Mouse (Mus musculus): ENCODE measurements around the gene Spryd4. TPM values are rescaled to one million over a fixed set of nuclear protein-coding genes. Genes with fewer than 3 reads are reported as not detected.
"Not testable (repeated sequence)": the region's sequence is repeated elsewhere in the genome, so short reads cannot be mapped to it uniquely, and the experiment has no call there.

The Spryd4 gene
- 0.73 TPM in 1 of 2 replicates, not detected in the other for polyA plus RNA-seq (2012; ENCODE audit: insufficient read depth, low replicate concordance)

DNA sequence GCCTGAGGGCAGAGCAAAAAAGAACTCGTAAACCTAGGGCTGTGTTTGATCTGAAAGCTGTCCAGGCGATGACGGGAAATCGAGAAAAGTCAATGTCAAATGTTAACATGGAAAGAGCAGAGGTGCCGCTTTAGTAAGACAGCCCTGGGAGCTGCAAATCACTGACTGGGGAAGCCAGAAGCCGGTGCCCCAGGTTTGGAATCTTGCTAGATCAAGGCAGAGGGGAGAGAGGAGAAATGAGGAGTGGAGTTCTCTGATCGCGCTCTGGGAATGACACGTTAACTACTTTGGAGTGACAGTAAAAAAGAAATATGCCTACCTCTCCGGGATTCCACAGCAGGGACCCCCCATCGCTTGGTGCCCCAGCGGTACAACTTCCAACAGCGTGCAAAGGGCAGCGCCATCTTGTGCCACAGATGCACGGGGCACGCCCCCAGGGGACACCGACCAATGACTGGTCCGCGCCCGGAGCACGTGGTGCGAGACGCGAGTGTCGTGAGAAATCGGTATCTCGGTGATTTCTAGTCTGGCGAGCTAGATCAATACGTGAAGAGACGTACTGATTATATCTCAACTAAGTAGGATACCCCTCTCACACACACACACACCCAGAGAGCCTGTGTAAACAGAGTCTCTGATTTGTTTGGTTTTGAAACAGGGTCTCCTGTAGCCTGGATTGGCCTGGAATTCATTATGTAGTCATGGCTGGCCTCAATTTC lies at the start of gene Spryd4:
Gene Spryd4 (minus strand): TSS at position 418 of the 719 bp plus-strand sequence.
- no peak for TF ChIP-seq FLI1 (IDR thresholded peaks at IDR 0.05; ENCODE audit: low read length)
- no peak for TF ChIP-seq GATA1 (IDR thresholded peaks at IDR 0.05; ENCODE audit: borderline replicate concordance, low read length)
- peak within 1 kb of the TSS; percentile 94 for H3K4me3 ChIP-seq (replicated peaks)

DNA sequence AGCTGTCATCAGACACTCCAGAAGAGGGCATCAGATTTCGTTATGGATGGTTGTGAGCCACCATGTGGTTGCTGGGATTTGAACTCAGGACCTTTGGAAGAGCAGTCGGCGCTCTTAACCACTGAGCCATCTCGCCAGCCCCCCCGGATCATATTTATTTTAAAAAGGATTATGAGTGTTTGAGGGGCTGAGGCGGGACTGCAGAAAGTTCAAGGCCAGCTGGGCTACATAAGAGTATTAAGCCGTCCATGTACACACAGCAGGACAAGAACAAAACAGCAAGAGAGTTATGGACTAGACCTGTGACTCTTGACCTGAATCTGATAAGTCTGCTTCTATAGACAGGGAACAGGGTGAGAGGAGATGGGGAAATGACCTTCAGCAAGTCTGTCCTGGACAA lies 48.8 kb upstream of the Spryd4 start:
- not testable (repeated sequence) for H3K4me3 ChIP-seq (replicated peaks); H3K9me3 ChIP-seq; H3K36me3 ChIP-seq (replicated peaks; ENCODE audit: low read length); H3K27me3 ChIP-seq (replicated peaks)
- peaks cover 23% of the 10 kb centered on the region for H3K4me1 ChIP-seq

More for the DNA sequence above, at the start of gene Spryd4:
- Histone ChIP-seq H3K9me3 (no peaks in the 10 kb centered on the region), H3K27me3 (replicated peaks) (peaks cover 11% of the 10 kb centered on the region), H3K36me3 (replicated peaks; ENCODE audit: low read length) (peaks cover 20% of the 10 kb centered on the region), H3K4me1 (peaks cover 28% of the 10 kb centered on the region)

DNA sequence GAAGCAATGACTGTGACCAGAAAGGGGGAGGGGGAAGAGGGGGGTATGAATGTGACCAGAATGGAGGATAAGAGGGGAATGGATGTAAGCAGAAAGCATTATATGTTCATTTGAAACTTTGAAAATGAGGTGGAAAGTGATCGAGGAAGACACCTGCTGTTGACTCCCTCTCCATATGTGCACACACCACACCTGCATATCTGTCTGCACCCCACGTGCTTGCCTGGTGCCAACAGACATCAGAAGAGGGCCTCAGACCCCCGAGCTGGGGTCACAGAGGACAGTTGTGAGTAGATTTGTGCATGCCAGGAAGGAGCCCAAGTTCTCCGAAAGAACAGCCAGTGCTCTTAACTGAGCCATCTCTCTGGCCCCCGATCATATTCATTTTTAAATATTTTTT lies 48.3 kb upstream of the Spryd4 start:
- no peak overlapping the region for H3K4me3 ChIP-seq (replicated peaks)
- no peaks in the 10 kb centered on the region for H3K27me3 ChIP-seq (replicated peaks)
- TF ChIP-seq FLI1 (IDR thresholded peaks at IDR 0.05; ENCODE audit: low read length) (no peak), GATA1 (IDR thresholded peaks at IDR 0.05; ENCODE audit: borderline replicate concordance, low read length) (no peak)
- peaks cover 21% of the 10 kb centered on the region for H3K4me1 ChIP-seq
- H3K36me3 ChIP-seq (replicated peaks; ENCODE audit: low read length) = no peaks in the 10 kb centered on the region
- H3K9me3 ChIP-seq = no peaks in the 10 kb centered on the region

DNA sequence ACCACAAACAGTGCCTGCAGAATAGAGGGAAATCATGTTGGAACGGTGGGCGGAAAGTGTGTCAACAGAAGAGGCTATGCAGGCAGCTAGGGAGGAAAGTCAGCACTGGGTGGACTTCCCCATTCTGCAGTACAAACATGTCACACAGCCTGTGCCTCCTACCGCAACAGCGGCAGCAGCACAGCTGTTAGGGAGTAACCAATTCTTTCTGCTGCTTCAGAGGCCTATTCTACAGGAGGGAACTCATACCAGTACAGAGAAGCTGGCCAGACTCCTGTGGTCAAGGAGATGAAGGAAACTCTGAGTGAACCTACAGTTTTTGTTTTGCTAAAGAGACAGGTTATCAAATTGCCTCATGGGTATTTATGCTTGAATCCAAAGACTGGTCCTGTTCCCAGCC lies 47.3 kb upstream of the Spryd4 start:
- no peak for TF ChIP-seq FLI1 (IDR thresholded peaks at IDR 0.05; ENCODE audit: low read length)
- no peak for TF ChIP-seq GATA1 (IDR thresholded peaks at IDR 0.05; ENCODE audit: borderline replicate concordance, low read length)
- Histone ChIP-seq H3K4me1 (peaks cover 21% of the 10 kb centered on the region), H3K27me3 (replicated peaks) (no peaks in the 10 kb centered on the region), H3K9me3 (no peaks in the 10 kb centered on the region), H3K36me3 (replicated peaks; ENCODE audit: low read length) (no peaks in the 10 kb centered on the region), H3K4me3 (replicated peaks) (peak overlapping the region; percentile 42)

DNA sequence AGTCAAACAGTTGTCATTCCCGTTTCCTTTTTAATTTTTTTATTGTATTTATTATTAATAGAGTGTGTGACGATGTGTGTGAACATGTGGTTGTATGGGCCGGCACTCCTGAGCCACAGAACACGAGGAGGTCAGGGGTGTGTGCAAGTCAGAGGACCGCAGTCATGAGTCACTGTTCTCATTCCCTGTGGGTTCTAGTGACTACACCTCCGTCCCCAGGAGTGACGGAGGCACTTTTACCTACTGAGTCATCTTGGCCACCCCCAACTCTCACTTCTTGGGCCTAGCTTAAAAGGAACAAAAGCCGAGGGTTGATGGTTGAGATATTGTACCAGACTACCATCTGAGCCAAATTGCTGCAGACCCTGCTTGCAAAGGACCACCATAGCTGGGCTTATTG lies 44.7 kb upstream of the Spryd4 start:
- Histone ChIP-seq H3K36me3 (replicated peaks; ENCODE audit: low read length) (peaks cover 17% of the 10 kb centered on the region), H3K27me3 (replicated peaks) (no peaks in the 10 kb centered on the region), H3K4me3 (replicated peaks) (no peak overlapping the region), H3K9me3 (no peaks in the 10 kb centered on the region), H3K4me1 (peaks cover 13% of the 10 kb centered on the region)
- no peak for TF ChIP-seq GATA1 (IDR thresholded peaks at IDR 0.05; ENCODE audit: borderline replicate concordance, low read length)
- no peak for TF ChIP-seq FLI1 (IDR thresholded peaks at IDR 0.05; ENCODE audit: low read length)

DNA sequence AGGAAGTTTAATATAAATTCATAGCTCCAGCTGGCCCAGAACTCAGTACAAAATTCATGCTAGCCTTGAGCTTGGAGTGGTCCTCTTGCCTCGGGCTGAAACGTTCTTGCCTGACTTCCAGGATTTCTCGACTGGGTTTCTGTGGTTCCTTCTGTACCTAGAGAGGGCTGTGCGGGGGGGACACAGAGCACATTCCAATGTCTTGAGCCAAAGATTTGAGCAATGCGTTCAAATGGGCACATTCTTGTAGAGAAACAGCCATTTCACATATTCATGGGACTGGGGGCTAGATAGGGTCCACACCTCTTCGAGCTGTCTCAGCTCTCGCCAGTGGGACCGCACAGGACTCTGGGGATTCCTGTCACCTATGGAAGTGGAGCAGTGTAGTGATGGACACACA lies 44.3 kb upstream of the Spryd4 start:
- Histone ChIP-seq H3K36me3 (replicated peaks; ENCODE audit: low read length) (peaks cover 21% of the 10 kb centered on the region), H3K4me3 (replicated peaks) (no peak overlapping the region), H3K27me3 (replicated peaks) (no peaks in the 10 kb centered on the region), H3K9me3 (no peaks in the 10 kb centered on the region), H3K4me1 (peaks cover 13% of the 10 kb centered on the region)
- TF ChIP-seq GATA1 (IDR thresholded peaks at IDR 0.05; ENCODE audit: borderline replicate concordance, low read length) (no peak), FLI1 (IDR thresholded peaks at IDR 0.05; ENCODE audit: low read length) (no peak)

DNA sequence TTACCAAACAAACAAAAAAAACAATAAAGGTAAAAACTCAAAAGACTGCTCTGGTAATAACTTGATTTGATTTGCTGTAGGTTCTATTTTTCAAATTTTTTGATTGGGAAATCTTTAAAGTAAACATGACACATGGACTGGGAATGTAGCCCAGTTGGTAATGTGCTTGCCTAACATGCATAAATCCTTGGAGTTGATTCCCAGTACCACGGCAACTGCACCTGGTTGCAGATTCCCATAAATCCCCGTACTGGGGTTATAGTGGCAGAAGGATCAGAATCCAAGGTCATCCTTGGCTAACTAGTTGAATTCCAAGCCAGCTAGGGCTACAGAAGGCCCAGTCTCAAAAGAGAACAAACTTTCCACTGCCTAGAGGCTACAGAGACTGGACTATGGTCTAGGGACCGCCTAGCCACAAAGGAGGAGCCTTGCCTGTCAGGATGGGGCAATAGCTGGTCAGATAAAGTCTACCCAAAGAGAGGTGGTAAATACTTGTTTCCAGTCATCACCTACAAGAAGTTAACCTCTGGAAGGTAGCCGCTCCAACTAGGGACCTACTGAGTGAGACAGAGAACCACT lies 42.2 kb upstream of the Spryd4 start, which contains the start of gene Apon:
Gene Apon (plus strand): TSS at position 420 of the 579 bp plus-strand sequence.
- no peaks in the 10 kb centered on the region for H3K27me3 ChIP-seq (replicated peaks)
- H3K9me3 ChIP-seq = no peaks in the 10 kb centered on the region
- H3K4me1 ChIP-seq = peaks cover 1% of the 10 kb centered on the region
- no peak within 1 kb of the TSS for H3K4me3 ChIP-seq (replicated peaks)
- peaks cover 42% of the 10 kb centered on the region for H3K36me3 ChIP-seq (replicated peaks; ENCODE audit: low read length)
- TF ChIP-seq GATA1 (IDR thresholded peaks at IDR 0.05; ENCODE audit: borderline replicate concordance, low read length) (no peak), FLI1 (IDR thresholded peaks at IDR 0.05; ENCODE audit: low read length) (no peak)

DNA sequence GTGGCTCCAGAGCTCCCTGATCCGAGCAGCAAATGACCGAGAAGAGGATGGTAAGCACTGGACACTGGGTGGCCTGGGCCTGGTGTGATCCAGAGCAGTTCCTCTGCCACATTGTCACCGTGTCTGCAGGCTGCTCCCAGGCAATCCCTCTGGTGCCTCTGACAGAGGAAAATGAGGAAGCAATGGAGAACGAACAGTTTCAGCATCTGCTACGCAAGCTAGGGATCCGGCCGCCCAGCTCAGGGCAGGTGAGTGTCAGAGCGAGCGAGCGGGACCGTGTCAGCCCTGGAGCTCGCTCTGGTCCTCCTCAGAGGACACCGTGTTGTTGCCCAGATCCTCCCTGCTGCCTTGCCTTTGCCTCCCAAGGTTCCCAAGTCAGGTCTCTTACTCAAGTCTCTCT lies 39.0 kb upstream of the Spryd4 start:
- Histone ChIP-seq H3K4me1 (peaks cover 7% of the 10 kb centered on the region; the same call in 1 of the 2 replicates), H3K27me3 (replicated peaks) (no peaks in the 10 kb centered on the region), H3K36me3 (replicated peaks; ENCODE audit: low read length) (peaks cover 73% of the 10 kb centered on the region), H3K4me3 (replicated peaks) (no peak overlapping the region), H3K9me3 (no peaks in the 10 kb centered on the region)
- TF ChIP-seq FLI1 (IDR thresholded peaks at IDR 0.05; ENCODE audit: low read length) (no peak), GATA1 (IDR thresholded peaks at IDR 0.05; ENCODE audit: borderline replicate concordance, low read length) (no peak)

DNA sequence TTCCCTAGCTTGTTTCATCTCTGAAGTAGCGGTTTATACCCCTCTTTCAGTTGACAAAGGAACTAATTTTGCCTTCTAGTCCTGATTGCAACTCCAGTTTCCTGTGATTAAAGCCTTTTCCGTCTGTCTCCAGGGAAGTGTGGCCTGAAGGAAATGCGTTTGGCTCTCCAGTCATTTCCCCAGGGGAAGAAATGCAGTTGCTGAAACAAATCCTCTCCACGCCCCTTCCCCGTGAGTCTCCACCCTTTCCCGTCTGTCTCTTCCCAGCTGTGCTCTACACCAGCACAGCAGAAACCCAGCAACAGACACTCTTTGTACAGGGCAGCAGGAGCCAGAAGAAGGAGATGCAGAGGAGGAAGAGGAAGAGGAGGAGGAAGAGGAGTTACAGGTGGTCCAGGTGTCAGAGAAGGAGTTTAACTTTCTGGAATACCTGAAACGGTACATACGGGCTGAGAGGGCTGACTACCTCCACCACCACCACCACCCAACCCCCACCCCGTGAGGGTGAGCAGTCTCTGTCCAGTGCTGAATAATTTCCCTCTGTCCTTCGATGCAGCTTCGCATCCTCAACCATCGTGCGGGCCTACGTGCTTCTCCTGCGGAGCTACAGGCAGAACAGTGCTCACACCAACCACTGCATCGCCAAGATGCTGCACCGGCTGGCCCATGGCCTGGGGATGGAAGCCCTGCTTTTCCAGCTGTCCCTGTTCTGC lies 35.6 kb upstream of the Spryd4 start:
- no peaks in the 10 kb centered on the region for H3K9me3 ChIP-seq
- H3K4me3 ChIP-seq (replicated peaks) = no peak overlapping the region
- peaks cover 94% of the 10 kb centered on the region for H3K36me3 ChIP-seq (replicated peaks; ENCODE audit: low read length)
- H3K4me1 ChIP-seq = peaks cover 10% of the 10 kb centered on the region; the same call in 1 of the 2 replicates
- no peaks in the 10 kb centered on the region for H3K27me3 ChIP-seq (replicated peaks)
- TF ChIP-seq GATA1 (IDR thresholded peaks at IDR 0.05; ENCODE audit: borderline replicate concordance, low read length) (no peak), FLI1 (IDR thresholded peaks at IDR 0.05; ENCODE audit: low read length) (no peak)

DNA sequence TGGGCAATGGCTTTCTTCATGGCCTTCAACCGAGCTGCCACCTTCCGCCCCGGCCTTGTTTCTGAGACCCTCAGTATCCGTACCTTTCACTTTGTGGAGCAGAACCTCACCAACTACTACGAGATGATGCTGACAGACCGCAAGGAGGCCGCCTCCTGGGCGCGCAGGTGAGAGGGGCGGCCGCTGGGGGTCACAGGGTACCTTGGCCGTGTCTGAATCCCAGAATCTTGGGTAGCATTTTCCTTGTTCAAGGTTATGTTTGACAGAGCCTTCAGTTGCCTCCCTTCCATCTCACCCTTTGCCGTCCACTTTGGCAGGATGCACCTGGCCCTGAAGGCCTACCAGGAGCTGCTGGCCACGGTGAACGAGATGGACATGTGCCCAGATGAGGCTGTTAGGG lies 32.5 kb upstream of the Spryd4 start:
- no peak overlapping the region for H3K4me3 ChIP-seq (replicated peaks)
- H3K4me1 ChIP-seq = peaks cover 23% of the 10 kb centered on the region
- H3K9me3 ChIP-seq = no peaks in the 10 kb centered on the region
- peaks cover 87% of the 10 kb centered on the region for H3K36me3 ChIP-seq (replicated peaks; ENCODE audit: low read length)
- no peaks in the 10 kb centered on the region for H3K27me3 ChIP-seq (replicated peaks)
- no peak for TF ChIP-seq FLI1 (IDR thresholded peaks at IDR 0.05; ENCODE audit: low read length)
- no peak for TF ChIP-seq GATA1 (IDR thresholded peaks at IDR 0.05; ENCODE audit: borderline replicate concordance, low read length)
